Mouse (Mus musculus): ENCODE results near the gene Gm21985. TPM values are rescaled to one million over a fixed set of nuclear protein-coding genes. Genes with fewer than 3 reads are reported as not detected.

Gene Gm21985
- polyA plus RNA-seq, 1 experiment, result not detected

DNA sequence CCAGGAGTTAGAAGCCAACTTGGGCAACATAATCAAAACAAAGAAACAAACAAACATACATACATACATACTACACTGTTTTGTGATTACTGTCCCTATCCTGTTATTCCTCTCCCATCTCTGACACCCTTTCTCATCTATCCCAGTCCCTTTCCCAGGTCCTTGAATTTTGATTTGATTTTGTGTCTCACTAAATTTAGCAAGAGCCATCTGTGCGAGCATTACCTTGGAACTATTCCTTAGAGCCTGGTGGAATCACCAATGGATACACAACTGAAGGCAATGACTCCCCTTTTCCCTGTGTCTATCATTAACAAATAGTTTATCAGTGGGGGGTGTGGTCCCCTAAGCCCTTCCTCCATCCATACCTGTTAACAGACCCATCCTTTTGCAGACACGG is 26.7 kb downstream of the Gm21985 start:
- WGBS, result 85% methylated on average over 2 of the region's 2 CpGs
- TF ChIP-seq POLR2A (IDR thresholded peaks at IDR 0.05; ENCODE audit: low read depth, low read length) (no peak), CTCF (IDR thresholded peaks at IDR 0.05; ENCODE audit: extremely low read depth, insufficient read length, insufficient replicate concordance, low read depth, low read length) (no peak)
- Histone ChIP-seq H3K27me3 (ENCODE audit: control insufficient read depth, insufficient read depth, low read length) (no peaks in the 10 kb centered on the region), H3K4me1 (ENCODE audit: control insufficient read depth, insufficient read depth, insufficient read length, low read length) (peaks cover 9% of the 10 kb centered on the region), H3K4me3 (ENCODE audit: low read depth, low read length) (no peak overlapping the region), H3K27ac (ENCODE audit: insufficient read depth, low read depth, low read length) (no peak overlapping the region), H3K36me3 (ENCODE audit: control insufficient read depth, insufficient read depth, low read length) (peaks cover 8% of the 10 kb centered on the region)

DNA sequence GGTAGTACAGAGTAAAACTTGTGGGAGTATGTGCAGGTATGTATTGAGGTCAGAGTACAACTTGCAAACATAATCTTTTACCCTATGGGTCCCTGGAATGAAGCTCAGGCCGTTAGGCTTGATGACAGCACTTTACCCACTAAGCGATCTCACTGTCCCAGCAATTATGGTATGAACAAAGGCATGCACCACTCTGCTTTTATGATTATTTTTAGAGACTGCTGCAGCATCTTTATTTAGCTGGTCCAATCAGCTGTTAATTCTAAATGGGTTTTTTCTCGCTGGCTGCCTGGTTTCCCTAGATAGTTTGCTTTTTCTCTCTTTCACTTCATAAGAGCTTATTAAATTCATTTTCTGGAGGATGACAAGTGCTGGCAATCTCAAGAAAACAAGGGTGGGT is 30.1 kb downstream of the Gm21985 start:
- Histone ChIP-seq H3K4me1 (ENCODE audit: control insufficient read depth, insufficient read depth, insufficient read length, low read length) (peaks cover 10% of the 10 kb centered on the region; the same call in 1 of the 2 replicates), H3K4me3 (ENCODE audit: low read depth, low read length) (no peak overlapping the region), H3K27ac (ENCODE audit: insufficient read depth, low read depth, low read length) (no peak overlapping the region), H3K27me3 (ENCODE audit: control insufficient read depth, insufficient read depth, low read length) (no peaks in the 10 kb centered on the region), H3K36me3 (ENCODE audit: control insufficient read depth, insufficient read depth, low read length) (peaks cover 8% of the 10 kb centered on the region)
- TF ChIP-seq CTCF (IDR thresholded peaks at IDR 0.05; ENCODE audit: extremely low read depth, insufficient read length, insufficient replicate concordance, low read depth, low read length) (no peak), POLR2A (IDR thresholded peaks at IDR 0.05; ENCODE audit: low read depth, low read length) (no peak)
- WGBS, result 58% methylated on average over 3 of the region's 3 CpGs

DNA sequence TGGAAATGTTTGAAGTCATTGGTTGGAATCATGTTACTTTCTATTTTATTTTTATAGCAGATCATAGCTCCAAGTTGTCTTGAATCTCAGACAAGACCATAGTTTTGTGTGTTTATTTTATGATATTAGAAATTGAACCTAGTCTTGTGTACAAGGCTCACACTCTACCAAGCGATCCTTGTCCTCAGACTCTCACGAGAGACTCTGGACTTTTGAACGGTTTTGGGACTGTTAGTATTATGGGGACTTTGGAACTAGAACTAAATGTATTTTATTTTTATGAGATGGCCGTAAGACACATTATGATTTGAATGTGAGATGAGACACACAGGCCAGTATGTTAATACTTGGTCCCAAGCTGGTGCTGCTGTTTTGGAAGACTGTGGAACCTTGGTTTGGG is 32.1 kb downstream of the Gm21985 start:
- TF ChIP-seq CTCF (IDR thresholded peaks at IDR 0.05; ENCODE audit: extremely low read depth, insufficient read length, insufficient replicate concordance, low read depth, low read length) (no peak), POLR2A (IDR thresholded peaks at IDR 0.05; ENCODE audit: low read depth, low read length) (no peak)
- WGBS, result 35% methylated on average over 4 of the region's 4 CpGs

DNA sequence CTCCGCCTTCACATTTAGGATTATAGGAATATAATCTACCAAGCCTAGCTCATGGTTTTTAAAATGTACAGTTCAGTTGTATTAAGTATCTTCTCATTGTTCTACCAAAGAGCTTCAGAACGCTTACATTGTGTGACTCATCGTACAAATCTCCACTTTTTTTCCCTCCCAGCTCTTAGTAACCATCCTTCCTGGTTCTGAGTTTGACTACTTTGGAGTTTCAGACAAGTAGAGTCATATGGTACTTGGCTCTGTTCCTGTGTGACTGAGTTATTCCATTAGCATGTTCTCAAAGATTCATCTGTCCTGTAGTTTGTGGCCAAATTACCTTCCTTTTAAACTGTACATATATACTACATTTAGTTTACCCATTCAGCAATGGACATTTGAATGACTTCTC is 42.6 kb downstream of the Gm21985 start:
- WGBS, result 46% methylated on average over 3 of the region's 3 CpGs
- TF ChIP-seq CTCF (IDR thresholded peaks at IDR 0.05; ENCODE audit: extremely low read depth, insufficient read length, insufficient replicate concordance, low read depth, low read length) (no peak), POLR2A (IDR thresholded peaks at IDR 0.05; ENCODE audit: low read depth, low read length) (no peak)
- H3K27ac ChIP-seq (ENCODE audit: insufficient read depth, low read depth, low read length), result 0 out of 2 replicates have a peak overlapping the region, but pooled peaks have one; percentile 19

More for the DNA sequence above, 32.1 kb downstream of the Gm21985 start:
- peak overlapping the region; percentile 71 for H3K27ac ChIP-seq (ENCODE audit: insufficient read depth, low read depth, low read length)
- no peak overlapping the region for H3K4me3 ChIP-seq (ENCODE audit: low read depth, low read length)
- peaks cover 10% of the 10 kb centered on the region; the same call in 1 of the 2 replicates for H3K4me1 ChIP-seq (ENCODE audit: control insufficient read depth, insufficient read depth, insufficient read length, low read length)
- no peaks in the 10 kb centered on the region for H3K27me3 ChIP-seq (ENCODE audit: control insufficient read depth, insufficient read depth, low read length)
- H3K36me3 ChIP-seq (ENCODE audit: control insufficient read depth, insufficient read depth, low read length), result peaks cover 8% of the 10 kb centered on the region

DNA sequence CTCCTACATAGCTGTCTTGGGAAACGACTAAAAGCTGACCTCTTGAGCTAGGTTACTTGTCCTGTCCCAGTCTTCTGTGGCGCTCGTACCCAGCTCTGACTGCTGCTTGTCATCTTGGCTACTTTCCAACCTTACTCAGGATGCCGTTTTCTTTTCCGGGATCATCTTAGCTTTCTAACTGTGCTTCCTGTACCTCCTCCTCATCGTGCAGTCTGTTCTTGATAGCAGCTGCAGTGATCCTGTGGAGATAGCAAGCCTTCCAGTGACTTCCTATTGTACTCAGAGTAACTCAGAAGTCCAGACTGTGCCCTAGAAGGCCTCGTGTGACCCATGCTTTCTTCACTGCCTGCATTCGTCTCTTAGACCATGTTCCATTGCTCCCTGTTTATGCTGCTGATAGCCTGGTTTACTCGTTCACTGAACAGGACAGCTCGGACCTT is 43.1 kb downstream of the Gm21985 start:
- no peak for TF ChIP-seq POLR2A (IDR thresholded peaks at IDR 0.05; ENCODE audit: low read depth, low read length)
- no peak for TF ChIP-seq CTCF (IDR thresholded peaks at IDR 0.05; ENCODE audit: extremely low read depth, insufficient read length, insufficient replicate concordance, low read depth, low read length)
- WGBS, result 15% methylated on average over 10 of the region's 10 CpGs
- 0 out of 2 replicates have a peak, but pooled peaks cover 6% of the 10 kb centered on the region for H3K4me1 ChIP-seq (ENCODE audit: control insufficient read depth, insufficient read depth, insufficient read length, low read length)
- H3K4me3 ChIP-seq (ENCODE audit: low read depth, low read length), result no peak overlapping the region
- H3K27me3 ChIP-seq (ENCODE audit: control insufficient read depth, insufficient read depth, low read length), result no peaks in the 10 kb centered on the region
- 0 out of 2 replicates have a peak overlapping the region, but pooled peaks have one; percentile 19 for H3K27ac ChIP-seq (ENCODE audit: insufficient read depth, low read depth, low read length)
- 0 out of 2 replicates have a peak, but pooled peaks cover 4% of the 10 kb centered on the region for H3K36me3 ChIP-seq (ENCODE audit: control insufficient read depth, insufficient read depth, low read length)

More for the DNA sequence above, 42.6 kb downstream of the Gm21985 start:
- H3K36me3 ChIP-seq (ENCODE audit: control insufficient read depth, insufficient read depth, low read length), result 0 out of 2 replicates have a peak, but pooled peaks cover 3% of the 10 kb centered on the region
- 0 out of 2 replicates have a peak, but pooled peaks cover 6% of the 10 kb centered on the region for H3K4me1 ChIP-seq (ENCODE audit: control insufficient read depth, insufficient read depth, insufficient read length, low read length)
- no peak overlapping the region for H3K4me3 ChIP-seq (ENCODE audit: low read depth, low read length)
- H3K27me3 ChIP-seq (ENCODE audit: control insufficient read depth, insufficient read depth, low read length), result no peaks in the 10 kb centered on the region

DNA sequence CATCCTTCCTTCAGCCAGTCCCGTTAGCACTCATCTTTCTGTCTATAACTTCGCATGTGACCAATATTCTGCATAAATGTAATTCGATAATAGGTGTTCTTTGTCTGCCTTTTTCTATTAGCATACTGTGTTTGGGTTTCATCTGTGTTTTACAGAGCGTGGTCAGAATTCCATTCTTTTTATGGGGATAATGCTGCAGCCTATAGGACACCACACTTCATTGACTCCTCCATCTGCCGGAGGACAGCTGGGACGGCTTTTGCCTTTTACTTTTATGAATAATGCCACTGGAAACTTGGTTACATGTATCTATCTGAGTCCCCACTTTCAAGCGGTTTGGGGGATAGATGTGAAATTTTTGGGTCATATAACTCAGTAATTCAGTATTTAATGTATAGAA is 49.5 kb downstream of the Gm21985 start:
- Histone ChIP-seq H3K4me3 (ENCODE audit: low read depth, low read length) (no peak overlapping the region), H3K27me3 (ENCODE audit: control insufficient read depth, insufficient read depth, low read length) (no peaks in the 10 kb centered on the region), H3K27ac (ENCODE audit: insufficient read depth, low read depth, low read length) (no peak overlapping the region), H3K4me1 (ENCODE audit: control insufficient read depth, insufficient read depth, insufficient read length, low read length) (no peaks in the 10 kb centered on the region), H3K36me3 (ENCODE audit: control insufficient read depth, insufficient read depth, low read length) (peaks cover 9% of the 10 kb centered on the region)
- TF ChIP-seq POLR2A (IDR thresholded peaks at IDR 0.05; ENCODE audit: low read depth, low read length), result no peak
- TF ChIP-seq CTCF (IDR thresholded peaks at IDR 0.05; ENCODE audit: extremely low read depth, insufficient read length, insufficient replicate concordance, low read depth, low read length), result no peak
- WGBS, result 95% methylated on average over 7 of the region's 7 CpGs

DNA sequence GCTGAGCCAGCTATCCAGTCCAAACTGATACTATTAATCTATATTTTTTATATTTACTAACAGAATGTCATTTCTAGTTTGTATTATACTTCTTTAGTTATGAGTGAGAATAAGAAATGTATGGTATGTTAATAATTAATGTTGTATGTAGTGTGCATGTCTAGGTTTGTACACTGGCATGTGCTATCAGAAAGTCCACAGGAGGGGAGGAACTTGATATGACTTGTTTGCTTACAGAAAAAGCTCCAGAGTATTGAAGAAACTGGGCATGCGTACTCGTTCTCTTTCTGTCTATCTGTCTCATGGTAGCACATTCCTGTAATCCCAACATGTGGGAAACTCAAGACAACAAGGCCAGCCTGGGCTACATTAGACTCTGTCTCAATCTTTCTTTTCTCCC is 52.1 kb downstream of the Gm21985 start:
- Histone ChIP-seq H3K4me1 (ENCODE audit: control insufficient read depth, insufficient read depth, insufficient read length, low read length) (no peaks in the 10 kb centered on the region), H3K27me3 (ENCODE audit: control insufficient read depth, insufficient read depth, low read length) (no peaks in the 10 kb centered on the region), H3K4me3 (ENCODE audit: low read depth, low read length) (no peak overlapping the region), H3K36me3 (ENCODE audit: control insufficient read depth, insufficient read depth, low read length) (peaks cover 6% of the 10 kb centered on the region), H3K27ac (ENCODE audit: insufficient read depth, low read depth, low read length) (no peak overlapping the region)
- TF ChIP-seq CTCF (IDR thresholded peaks at IDR 0.05; ENCODE audit: extremely low read depth, insufficient read length, insufficient replicate concordance, low read depth, low read length), result no peak
- TF ChIP-seq POLR2A (IDR thresholded peaks at IDR 0.05; ENCODE audit: low read depth, low read length), result no peak
- WGBS, result 55% methylated on average over 2 of the region's 2 CpGs
